Mouse (Mus musculus) T-helper 2 cell (primary cell): ENCODE results near the gene Gm26602.
"Not testable (repeated sequence)": the region's sequence is repeated elsewhere in the genome, so short reads cannot be mapped to it uniquely, and the experiment has no call there.

Experiments
- in situ Hi-C: fragments of 300-600 bp; cut with MboI, MseI; formaldehyde crosslinking; loops from one replicate; pipeline ENCODE4 v1.15.1; 2025; ENCODE audit warnings: high pct_unique_total_duplicates

The Gm26602 gene

DNA sequence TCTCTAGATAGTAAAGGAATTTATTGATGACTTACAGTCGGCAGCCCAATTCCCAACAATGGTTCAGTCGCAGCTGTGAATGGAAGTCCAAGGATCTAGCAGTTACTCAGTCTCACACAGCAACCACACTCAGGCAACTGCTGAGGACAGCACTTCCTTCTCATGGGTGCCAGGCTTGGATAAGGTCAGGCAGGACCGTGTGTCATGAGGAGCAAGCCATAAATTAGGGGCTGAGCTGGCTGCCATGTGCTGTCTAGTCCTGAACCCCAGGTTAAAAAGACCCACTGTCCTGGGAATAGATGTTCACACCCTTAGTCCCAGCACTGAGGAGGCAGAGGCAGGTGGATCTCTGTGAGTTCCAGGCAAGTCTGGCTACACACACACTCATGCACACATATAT, 25.7 kb upstream of the Gm26602 start:
- in situ Hi-C loops: not testable (repeated sequence)

DNA sequence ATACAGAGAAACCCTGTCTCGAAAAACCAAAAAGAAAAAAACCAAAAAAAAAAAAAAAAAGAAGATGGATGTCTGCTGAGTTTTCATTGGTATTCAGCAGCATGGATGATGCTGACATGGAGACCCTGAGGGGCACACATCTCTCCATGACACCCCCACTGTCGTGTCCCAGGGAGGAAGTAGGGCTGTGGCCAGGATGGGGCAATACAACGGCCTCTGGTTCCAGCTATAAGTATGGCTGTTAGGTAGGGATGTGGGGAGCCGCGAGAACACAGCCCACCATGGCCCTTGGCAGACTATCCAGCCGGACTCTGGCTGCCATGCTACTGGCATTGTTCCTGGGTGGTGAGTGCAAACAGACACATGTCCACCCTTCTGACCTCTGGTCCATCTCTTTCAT, 24.6 kb upstream of the Gm26602 start, which contains the start of gene Elane:
Gene Elane (plus strand): TSS at position 194 of the 400 bp plus-strand sequence.
- in situ Hi-C loops: no loop called here

DNA sequence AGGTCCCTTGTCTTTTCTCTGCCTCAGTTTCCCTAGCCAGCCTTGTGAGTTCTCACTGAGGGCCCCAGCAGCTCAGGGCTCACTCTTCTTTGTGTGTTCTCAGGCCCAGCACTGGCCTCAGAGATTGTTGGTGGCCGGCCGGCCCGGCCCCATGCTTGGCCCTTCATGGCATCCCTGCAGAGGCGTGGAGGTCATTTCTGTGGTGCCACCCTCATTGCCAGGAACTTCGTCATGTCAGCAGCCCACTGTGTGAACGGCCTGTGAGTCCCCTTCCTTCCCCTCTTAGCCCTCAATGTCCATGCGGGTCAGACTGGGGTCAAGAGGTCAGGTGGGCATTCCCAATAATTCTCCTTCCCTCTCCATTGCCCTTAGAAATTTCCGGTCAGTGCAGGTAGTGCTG, 24.0 kb upstream of the Gm26602 start:
- in situ Hi-C loops: no loop called here

DNA sequence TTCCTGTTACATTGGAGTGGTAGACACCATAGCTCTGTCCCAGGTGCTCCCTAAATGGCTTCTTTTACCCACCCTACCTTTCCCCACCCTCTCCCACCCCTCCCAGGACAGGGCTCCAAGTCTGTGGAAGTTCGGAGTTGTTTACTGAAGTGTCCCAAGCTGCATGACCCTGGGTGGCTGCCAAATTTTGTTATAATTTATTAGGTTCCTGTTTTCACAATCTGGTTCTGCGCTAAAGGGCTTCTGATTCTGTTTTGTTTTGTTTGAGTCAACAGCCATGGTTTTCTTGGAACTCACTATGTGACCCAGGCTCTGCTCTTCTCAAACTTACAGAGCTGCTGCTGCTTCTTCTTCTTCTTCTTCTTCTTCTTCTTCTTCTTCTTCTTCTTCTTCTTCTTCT, 21.3 kb upstream of the Gm26602 start:
- in situ Hi-C loops: no loop called here

DNA sequence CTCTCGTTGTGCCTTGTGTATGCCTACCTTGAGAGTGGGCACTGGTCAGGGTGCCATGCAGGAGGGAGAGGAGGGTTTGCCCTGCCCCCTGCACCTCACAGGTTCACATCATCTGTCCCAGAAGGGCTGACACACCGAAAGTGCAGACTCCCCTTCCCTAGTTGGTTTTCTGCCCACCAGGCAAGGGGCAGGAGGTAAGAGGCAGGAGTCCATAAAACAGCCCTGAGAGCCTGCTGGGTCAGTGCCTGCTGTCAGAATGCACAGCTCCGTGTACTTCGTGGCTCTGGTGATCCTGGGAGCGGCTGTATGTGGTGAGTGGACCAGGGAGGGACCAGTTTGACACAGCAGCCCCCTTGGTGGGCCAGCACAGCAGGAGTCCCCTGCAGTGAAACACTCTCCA, 20.0 kb upstream of the Gm26602 start, which contains the start of gene Cfd:
Gene Cfd (plus strand): TSS at position 184 of the 400 bp plus-strand sequence.
- in situ Hi-C loops: no loop called here

DNA sequence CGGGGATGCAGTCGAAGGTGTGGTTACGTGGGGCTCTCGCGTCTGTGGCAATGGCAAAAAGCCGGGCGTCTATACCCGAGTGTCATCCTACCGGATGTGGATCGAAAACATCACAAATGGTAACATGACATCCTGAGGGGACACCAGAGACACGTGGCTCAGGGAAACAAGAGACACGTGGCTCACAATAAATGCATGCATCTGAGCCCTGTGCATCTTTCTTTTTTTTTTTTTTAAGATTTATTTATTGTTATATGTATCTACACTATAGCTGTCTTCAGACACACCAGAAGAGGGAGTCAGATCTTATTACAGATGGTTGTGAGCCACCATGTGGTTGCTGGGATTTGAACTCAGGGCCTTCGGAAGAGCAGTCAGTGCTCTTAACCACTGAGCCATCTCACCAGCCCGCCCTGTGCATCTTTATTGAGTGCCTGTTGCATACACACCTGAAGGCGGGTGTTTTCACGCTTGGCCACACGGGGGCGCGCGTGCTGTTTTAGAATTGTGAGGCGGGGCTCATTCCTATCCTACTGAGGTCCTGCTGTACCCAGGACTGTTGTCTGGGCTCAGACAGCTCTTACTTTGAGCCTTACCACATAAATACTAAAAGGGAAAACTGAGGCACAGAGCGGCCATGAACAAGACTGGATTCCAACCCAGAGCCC, 18.1 kb upstream of the Gm26602 start:
- in situ Hi-C loops: not testable (repeated sequence)

DNA sequence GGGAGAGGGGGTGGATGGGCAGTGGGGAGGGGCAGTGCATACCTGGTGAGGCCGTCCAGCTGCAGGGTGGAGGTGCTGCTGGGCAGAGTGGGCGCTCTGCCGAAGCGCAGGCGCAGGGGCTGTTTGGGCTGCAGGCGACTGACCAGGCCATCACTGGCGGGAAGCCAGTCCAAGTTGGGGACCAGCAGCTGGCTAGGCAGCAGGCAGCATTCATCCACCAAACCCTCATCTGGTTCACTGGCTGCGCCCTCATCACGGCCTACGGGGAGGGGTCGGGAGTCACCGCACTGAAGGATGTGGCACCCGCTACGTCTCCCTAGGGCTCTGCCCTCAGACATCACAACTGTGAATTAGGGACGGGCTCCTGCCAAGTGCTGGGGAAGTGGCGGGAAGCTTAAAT, 14.3 kb upstream of the Gm26602 start:
- in situ Hi-C loops: no loop called here

DNA sequence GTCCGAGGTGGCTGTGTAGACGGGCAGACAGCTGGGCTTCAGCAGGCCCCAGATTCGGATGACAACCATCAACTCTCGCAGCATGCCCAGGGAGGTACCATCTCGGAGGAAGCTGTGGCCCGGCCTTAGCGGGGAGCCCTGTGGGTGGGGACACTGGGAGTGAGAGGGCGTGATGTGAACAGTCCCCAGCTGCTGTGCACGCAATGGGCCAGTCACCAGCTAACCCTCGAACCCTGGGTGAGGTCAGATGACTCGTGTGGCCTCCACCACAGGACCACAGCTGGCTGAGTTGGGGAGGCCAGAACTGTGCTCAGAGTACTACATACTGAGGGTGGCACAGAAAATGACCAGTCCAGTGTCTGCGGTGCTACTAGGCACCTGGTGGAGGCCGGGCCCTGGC, 13.8 kb upstream of the Gm26602 start:
- in situ Hi-C loops: no loop called here

DNA sequence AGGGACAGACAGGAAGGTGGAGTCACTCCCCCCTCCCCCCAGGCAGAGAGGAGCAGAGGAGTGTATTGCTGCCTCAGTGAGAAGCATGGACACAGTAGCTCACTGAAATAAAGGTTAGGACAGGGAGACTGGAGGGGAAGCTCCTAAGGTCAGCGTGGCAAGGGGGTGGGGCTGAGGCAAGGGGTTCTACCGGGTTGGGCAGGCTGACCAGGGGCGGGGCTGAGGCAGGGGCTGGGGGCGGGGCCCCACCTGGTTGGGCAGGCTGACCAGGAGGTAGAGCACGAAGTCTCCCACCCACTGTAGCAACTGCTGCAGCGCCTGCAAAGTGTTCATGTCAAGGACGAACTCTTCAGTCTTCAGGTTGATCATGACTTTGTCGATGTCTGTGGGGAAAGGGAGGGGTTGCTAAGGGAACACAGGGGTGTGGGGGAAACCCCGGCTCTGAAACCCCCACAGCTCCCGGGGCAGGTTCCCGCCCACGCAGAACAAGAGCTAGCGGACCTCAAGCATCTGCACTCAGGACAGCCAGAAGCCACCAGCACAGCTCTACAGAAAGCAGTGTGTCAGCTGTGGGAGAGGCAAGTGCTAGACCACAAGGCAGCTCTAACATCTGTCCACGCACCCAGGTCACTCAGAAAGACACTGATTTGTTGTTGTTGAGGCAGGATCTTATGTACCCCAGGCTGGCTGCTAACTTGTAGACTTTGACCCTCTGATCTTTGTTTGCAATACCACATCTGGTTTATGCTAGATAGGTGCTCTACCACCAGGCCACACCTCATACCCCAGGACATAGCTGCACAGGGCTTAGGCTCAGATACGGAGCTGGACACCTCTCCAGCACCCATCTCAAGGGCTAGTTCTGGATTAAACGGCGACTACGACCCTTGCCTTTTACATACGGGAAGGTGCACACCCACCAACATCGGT, 13.1 kb upstream of the Gm26602 start:
- in situ Hi-C loops: no loop called here

DNA sequence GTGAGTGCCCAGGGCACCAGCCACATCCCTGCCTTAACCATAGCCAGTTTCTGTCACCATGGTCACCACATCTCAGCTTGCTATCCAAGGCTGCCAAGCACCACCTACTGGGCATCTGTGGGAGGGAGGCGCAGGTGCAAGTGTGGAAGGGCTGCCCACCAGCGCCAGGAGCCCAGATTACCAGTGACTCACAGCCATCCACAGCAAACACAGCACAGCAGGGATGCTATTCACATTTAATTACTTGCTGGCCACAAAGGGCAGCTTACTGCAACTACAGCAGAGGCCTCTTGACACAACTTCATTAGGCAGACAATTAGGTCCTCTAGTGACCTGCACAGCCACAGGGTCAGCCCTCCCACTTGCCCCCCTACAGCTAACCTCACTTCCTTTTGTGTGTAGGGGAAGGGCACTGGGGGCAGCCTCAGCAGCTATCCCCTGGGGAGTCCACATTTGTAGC, 9.7 kb upstream of the Gm26602 start:
- in situ Hi-C loops: no loop called here

DNA sequence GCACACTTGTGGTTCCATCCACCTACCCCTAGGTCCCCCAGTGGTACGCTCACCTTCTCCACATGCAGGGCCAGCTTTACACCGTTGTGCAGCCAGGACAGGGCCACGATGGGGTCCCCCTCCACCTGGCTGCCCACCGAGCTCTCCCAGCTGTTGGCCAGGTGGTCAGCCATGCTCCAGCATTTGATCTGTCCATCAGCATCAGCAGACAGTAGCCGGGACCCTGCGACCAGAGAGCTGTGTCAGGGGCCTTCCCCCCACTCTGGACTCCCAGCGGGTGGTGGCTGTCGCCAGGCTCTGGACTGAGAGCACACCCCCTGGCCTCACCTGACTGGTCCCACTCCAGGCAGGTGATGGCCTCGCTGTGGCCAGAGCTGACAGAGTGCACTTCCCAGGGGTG, 3.9 kb upstream of the Gm26602 start:
- in situ Hi-C loops: no loop called here

DNA sequence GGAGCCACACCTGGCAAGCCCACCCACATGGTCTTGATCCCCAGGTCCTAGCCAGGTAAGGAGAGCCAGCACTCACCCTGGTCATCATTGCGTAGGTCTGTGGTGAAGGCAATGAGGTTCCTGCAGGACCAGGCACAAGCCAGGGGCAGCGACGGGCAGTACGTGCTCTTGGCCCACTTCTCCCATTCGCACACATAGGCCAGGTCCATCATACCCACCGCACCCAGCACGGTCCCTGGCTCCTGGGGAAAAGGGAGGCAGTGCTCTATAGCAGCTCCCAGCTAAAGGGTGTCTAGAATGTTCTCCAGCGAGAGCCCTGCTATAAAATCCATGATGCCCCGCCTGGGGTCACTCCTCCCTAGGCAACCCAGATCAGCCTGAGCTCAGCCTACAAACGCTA, 3.2 kb upstream of the Gm26602 start:
- in situ Hi-C loops: no loop called here

DNA sequence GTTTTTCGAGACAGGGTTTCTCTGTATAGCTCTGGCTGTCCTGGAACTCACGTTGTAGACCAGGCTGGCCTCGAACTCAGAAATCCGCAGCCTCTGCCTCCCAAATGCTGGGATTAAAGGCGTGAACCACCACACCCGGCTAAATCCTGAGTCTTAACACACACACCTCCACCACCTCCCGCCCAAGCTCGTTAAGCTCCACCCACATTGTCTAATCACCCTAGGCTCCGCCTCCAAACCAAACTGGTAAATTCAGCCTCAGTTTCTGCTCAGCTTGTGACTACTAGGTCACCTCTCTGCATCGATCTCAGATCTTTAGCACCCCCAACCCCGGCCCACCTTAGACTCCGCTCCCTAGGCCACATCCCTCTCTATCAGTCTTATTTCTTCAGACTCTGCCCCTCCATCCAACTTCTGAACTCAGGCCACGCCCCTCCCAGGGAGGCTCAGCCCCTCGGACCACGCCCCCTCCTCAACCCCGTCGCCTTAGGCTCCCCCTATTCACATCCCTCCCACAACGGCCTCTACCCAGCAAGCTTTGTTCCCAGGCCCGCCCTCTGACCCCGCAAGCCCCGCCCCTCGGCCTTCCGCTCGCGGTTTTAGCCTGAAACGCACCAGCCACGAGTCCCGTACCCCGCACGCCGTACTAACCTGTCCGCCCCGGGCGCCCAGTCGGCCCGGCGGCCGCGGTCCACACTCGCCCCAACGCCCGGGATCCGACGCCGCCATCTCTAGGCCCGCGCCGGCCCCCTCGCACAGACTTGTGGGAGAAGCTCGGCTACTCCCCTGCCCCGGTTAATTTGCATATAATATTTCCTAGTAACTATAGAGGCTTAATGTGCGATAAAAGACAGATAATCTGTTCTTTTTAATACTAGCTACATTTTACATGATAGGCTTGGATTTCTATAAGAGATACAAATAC, 2.2 kb upstream of the Gm26602 start, which contains the start of gene Med16:
Gene Med16 (minus strand): TSS at position 757 of the 925 bp plus-strand sequence.
- in situ Hi-C loops: no loop called here

DNA sequence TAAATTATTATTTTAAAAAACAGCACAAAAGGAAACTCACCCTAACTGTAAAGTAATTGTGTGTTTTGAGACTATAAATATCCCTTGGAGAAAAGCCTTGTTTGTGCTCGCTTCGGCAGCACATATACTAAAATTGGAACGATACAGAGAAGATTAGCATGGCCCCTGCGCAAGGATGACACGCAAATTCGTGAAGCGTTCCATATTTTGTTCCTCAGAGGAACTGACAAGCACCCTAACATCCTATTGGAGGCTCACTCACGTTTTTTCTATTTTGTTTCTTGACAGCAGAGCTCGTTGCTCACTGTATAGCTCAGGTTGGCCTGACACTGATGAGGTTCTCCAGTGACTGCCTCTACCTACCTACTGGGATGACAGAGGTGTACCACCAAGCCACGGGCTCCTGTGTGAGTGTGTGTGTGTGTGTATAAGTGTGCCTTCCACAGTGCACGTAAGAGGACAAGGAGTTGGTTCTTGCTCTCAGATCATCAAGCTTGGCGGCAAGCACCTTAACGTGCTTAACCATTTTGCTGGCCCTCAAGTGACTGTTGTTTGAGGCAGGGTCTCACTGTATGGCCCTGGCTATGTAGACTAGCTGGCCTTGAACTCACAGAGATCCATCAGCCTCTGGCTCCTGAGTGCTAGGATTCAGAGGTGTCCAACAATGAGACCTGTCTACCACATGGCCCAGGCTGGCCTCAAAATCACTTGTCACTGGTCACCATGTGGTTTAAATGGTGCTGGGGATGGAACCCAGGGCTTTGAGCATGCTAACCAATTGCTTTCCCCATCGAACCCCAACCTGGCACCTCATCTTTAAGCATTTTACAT, 1.3 kb upstream of the Gm26602 start:
- in situ Hi-C loops: no loop called here

DNA sequence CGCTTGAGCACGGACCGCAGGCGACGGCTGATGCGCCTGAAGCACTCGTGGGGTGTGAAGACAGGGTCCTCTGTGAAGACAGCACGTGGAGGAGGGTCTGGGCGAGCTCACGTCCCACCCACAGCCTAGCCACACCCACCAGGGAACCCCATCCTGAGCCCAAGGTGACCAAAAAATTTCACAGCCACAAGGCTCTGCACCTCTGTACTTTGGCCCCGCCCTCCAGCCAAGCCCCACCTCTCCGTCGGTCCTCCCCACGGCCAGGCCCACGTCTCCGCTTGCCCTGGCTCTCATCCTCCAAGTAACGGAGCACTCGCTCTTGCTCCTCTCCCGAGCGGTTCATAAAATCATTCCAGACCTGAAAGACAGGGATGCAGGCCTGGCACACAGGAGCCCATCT, 1.8 kb downstream of the Gm26602 start:
- in situ Hi-C loops: no loop called here

DNA sequence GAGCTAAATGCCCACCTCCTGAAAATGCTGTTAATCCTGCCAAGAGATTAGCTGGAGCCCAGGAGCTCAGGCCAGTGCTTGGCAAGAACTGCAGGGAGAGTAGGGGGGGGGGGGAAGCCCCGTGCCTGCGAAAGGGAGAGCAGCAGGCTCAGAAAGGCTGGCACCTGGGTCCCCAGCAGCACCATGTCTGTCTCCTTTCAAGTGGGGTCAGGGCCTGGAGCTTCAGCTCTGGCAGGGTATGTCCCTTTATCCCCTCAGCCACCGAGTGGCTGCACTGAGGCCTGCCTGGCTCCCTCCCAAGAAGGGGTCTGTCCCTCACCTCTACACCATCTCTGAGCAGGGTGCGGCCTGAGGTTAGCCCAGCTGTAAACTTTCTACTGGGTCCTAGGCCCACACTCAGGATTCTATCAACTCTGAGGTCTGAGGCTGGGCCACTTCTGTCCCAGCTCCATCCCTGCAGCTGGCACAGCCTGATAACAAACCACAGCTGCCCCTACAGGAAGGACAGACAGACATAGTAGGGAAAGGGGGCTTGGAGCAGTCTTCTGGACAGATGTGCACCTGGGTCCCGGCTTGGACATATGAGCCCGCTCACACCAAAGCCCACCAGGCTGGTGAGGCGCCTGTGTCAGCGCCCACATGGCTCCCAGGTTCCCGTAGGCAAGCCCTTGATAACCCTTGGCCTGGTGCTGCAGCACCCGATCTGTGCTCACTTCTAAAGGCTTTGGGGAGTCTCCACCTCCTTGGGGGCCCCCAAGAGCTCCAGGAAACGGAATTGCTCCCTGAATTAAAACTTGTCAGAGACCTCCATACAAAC, 3.7 kb downstream of the Gm26602 start:
- in situ Hi-C loops: no loop called here

DNA sequence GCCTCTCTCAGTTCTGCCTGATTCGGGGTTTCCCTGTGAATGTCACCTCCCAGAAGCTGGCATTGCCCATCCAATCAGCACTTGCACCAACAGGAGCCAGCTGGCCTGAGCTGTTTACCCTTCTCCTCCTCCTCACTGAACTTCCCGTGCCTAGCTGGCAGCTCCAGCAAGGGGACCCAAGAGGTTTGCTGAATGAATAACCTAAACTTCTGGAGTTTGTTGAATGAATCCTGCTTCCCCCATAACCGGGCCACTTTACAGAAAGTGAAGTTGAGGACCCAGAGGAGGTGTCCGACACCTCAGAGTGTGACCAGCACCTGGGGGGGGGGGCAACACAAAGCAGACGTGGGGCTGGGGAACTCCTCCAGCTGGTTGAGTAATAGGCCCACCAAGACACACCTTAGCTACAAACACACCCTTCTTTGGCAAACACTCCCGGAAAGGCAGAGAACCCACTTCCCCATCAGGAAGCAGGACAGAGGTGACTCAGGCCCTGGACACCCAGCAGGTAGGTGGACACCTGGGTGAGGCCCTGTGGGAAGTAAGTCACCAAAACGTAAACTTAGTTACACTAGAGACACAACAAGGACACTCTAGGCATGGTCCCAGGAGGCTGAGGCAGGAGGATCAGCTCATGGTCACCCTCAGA, 4.4 kb downstream of the Gm26602 start:
- in situ Hi-C loops: no loop called here

DNA sequence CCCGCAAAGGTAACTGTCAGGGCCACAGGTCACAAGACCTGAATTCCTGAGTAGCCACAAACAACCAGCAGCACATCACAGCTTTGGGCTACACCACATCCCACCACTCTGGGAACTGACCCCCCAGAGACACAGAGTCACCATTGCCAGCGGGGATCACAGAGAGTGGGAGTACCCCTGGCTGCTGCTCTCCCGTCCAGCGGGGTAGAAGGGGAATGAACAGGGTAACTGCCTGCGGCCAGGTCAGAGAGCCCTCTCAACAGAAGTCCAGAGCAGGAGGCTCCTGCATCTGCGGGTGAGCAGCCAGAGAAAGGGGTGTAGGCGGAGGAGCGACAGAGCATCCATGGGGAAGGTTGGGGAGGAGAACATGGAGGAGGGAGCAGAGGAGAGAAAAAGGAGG, 5.4 kb downstream of the Gm26602 start:
- in situ Hi-C loops: no loop called here

DNA sequence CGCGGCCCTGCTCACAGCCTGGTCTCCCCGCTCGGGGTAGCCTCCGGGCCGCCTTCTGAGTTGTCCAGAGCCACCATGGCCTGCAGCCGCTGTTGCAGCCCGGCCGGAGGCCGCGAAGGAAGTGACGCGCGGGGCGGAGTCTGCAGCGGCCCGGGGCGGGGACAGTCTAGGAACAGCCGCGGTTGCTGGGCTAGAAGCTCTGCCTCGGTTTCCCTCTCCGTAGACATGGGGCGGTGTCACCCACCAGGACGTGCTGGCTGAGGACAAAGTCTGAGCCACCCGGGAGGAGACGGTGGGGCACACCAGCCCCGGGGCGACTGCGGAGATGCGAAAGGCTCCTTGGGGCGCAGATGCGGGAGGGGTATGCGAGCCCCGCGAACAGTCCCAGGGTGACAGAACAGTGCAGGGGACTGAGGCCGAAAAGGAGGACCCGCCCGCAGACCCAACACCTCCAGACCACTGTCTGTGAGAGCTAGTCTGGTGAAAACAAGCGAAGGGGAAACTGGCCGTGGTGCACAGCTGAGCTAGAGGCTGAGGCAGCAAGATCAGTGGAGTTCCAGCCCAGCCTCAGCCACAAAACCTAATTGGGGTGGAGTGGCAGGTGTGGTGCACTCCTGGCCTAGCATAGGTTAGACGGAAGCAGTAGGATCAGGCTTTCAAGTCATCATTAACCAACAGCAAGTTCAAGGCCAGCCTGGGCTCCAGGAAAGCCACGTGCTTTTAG, 6.3 kb downstream of the Gm26602 start, which contains the start of gene Kiss1r:
Gene Kiss1r (plus strand): TSS at position 164 of the 724 bp plus-strand sequence.
- in situ Hi-C loops: no loop called here
